Mouse (Mus musculus): ENCODE measurements at regions not wholly inside any gene's neighbourhood (a gene's known extent, or its start where the extent isn't known, plus 50 kb on each side); places are given as distances from the start of the nearest gene placed in this dataset.

- ATAC-seq (no peak), DNase-seq (ENCODE audit: low spot score) (no peak)
- no peak overlapping the region for H3K9ac ChIP-seq (ENCODE audit: low read length)
- H3K4me3 ChIP-seq (ENCODE audit: low read depth, low read length) = no peak overlapping the region
- WGBS = 84% methylated on average over 2 of the region's 2 CpGs
- H3K27me3 ChIP-seq (replicated peaks; ENCODE audit: control insufficient read depth, insufficient read depth, low read length) = no peaks in the 10 kb centered on the region
- H3K27ac ChIP-seq (ENCODE audit: low read depth, low read length) = no peak overlapping the region
- H3K36me3 ChIP-seq (ENCODE audit: control insufficient read depth, insufficient read depth, low read length) = no peaks in the 10 kb centered on the region
- no peaks in the 10 kb centered on the region for H3K9me3 ChIP-seq (replicated peaks; ENCODE audit: control insufficient read depth, low read length)
- H3K4me1 ChIP-seq (ENCODE audit: control insufficient read depth, insufficient read depth, low read length) = no peaks in the 10 kb centered on the region
- H3K4me2 ChIP-seq (ENCODE audit: low read length) = no peak overlapping the region
These were observed 75.3 kb upstream of the Rnf152 start for GRCm38 (mm10) chr1:105431803-105432202.

- no peak overlapping the region for H3K9ac ChIP-seq (ENCODE audit: low read length)
- no peak overlapping the region for H3K4me3 ChIP-seq (ENCODE audit: low read depth, low read length)
- WGBS = 89% methylated on average over 4 of the region's 4 CpGs
- DNase-seq (ENCODE audit: low spot score) = no peak
- no peak for ATAC-seq
- no peaks in the 10 kb centered on the region for H3K27me3 ChIP-seq (replicated peaks; ENCODE audit: control insufficient read depth, insufficient read depth, low read length)
- no peak overlapping the region for H3K27ac ChIP-seq (ENCODE audit: low read depth, low read length)
- no peak overlapping the region for H3K4me2 ChIP-seq (ENCODE audit: low read length)
- no peaks in the 10 kb centered on the region for H3K36me3 ChIP-seq (ENCODE audit: control insufficient read depth, insufficient read depth, low read length)
- no peaks in the 10 kb centered on the region for H3K9me3 ChIP-seq (replicated peaks; ENCODE audit: control insufficient read depth, low read length)
- no peaks in the 10 kb centered on the region for H3K4me1 ChIP-seq (ENCODE audit: control insufficient read depth, insufficient read depth, low read length)
These were observed 74.2 kb upstream of the Rnf152 start for GRCm38 (mm10) chr1:105430712-105431111.

DNA sequence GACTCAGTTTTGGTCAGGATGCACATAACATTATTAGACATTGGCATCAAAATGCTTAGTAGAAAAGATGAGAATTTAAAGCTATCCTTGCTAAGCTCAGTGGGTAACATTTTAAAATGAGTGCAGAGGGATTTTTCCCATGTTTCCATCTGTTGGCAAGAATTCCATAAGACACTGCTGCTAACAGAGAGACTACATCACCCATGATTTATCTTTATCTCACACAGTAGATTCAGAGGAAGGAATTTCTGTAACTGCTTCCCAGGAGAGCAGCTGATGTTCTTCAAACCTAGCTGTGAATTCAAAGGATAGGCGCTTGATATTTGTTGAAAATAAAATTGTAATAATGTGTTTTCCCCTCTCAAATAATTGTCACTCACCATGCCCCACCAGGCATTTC lies 71.7 kb upstream of the Rnf152 start:
- no peak for ATAC-seq
- Histone ChIP-seq H3K4me1 (ENCODE audit: control insufficient read depth, insufficient read depth, low read length) (no peaks in the 10 kb centered on the region), H3K27ac (ENCODE audit: low read depth, low read length) (no peak overlapping the region), H3K9me3 (replicated peaks; ENCODE audit: control insufficient read depth, low read length) (no peaks in the 10 kb centered on the region), H3K9ac (ENCODE audit: low read length) (no peak overlapping the region), H3K4me3 (ENCODE audit: low read depth, low read length) (no peak overlapping the region), H3K36me3 (ENCODE audit: control insufficient read depth, insufficient read depth, low read length) (no peaks in the 10 kb centered on the region), H3K27me3 (replicated peaks; ENCODE audit: control insufficient read depth, insufficient read depth, low read length) (no peaks in the 10 kb centered on the region), H3K4me2 (ENCODE audit: low read length) (no peak overlapping the region)
- DNase-seq (ENCODE audit: low spot score) = no peak
- WGBS = 93% methylated on average over 1 of the region's 1 CpGs

- no peak overlapping the region for H3K4me3 ChIP-seq (ENCODE audit: low read depth, low read length)
- no peaks in the 10 kb centered on the region for H3K27me3 ChIP-seq (replicated peaks; ENCODE audit: control insufficient read depth, insufficient read depth, low read length)
- DNase-seq (ENCODE audit: low spot score) (peak; percentile 19), ATAC-seq (peak; percentile 37; the same call in 1 of the 2 replicates)
- no peaks in the 10 kb centered on the region for H3K36me3 ChIP-seq (ENCODE audit: control insufficient read depth, insufficient read depth, low read length)
- no peaks in the 10 kb centered on the region for H3K9me3 ChIP-seq (replicated peaks; ENCODE audit: control insufficient read depth, low read length)
- H3K27ac ChIP-seq (ENCODE audit: low read depth, low read length) = no peak overlapping the region
- no peaks in the 10 kb centered on the region for H3K4me1 ChIP-seq (ENCODE audit: control insufficient read depth, insufficient read depth, low read length)
- H3K4me2 ChIP-seq (ENCODE audit: low read length) = no peak overlapping the region
- H3K9ac ChIP-seq (ENCODE audit: low read length) = no peak overlapping the region
- 22% methylated on average over 4 of the region's 4 CpGs for WGBS
These were observed 69.6 kb upstream of the Rnf152 start for GRCm38 (mm10) chr1:105426086-105426485.

DNA sequence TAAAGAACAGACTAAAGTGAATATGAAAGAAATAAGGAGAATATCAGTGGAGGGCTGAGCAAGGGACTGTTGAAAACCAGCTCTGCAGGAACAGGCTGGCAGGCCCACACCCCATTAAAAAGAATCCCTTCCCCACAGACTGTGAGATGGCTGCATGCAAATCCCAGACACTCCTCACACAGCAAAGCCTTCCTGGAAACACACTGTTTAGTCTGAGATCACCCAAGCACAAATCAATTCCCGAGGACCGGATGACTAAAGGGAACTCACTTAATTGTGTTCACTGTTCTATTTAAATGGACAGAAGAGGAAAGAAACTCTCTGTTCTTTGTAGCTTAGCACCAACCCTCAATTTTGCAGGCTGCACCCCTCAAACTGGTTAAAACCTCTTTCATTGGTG lies 66.9 kb upstream of the Rnf152 start:
- no peak overlapping the region for H3K4me2 ChIP-seq (ENCODE audit: low read length)
- no peaks in the 10 kb centered on the region for H3K36me3 ChIP-seq (ENCODE audit: control insufficient read depth, insufficient read depth, low read length)
- no peak overlapping the region for H3K9ac ChIP-seq (ENCODE audit: low read length)
- H3K9me3 ChIP-seq (replicated peaks; ENCODE audit: control insufficient read depth, low read length) = no peaks in the 10 kb centered on the region
- DNase-seq (ENCODE audit: low spot score) (peak; percentile 39), ATAC-seq (0 out of 2 replicates have a peak, but pooled peaks have one; percentile 24)
- H3K4me3 ChIP-seq (ENCODE audit: low read depth, low read length) = no peak overlapping the region
- H3K27ac ChIP-seq (ENCODE audit: low read depth, low read length) = no peak overlapping the region
- H3K4me1 ChIP-seq (ENCODE audit: control insufficient read depth, insufficient read depth, low read length) = no peaks in the 10 kb centered on the region
- H3K27me3 ChIP-seq (replicated peaks; ENCODE audit: control insufficient read depth, insufficient read depth, low read length) = no peaks in the 10 kb centered on the region
- WGBS = 6% methylated on average over 2 of the region's 2 CpGs

- Histone ChIP-seq H3K36me3 (ENCODE audit: control insufficient read depth, insufficient read depth, low read length) (no peaks in the 10 kb centered on the region), H3K9me3 (replicated peaks; ENCODE audit: control insufficient read depth, low read length) (no peaks in the 10 kb centered on the region)
- 89% methylated on average over 6 of the region's 6 CpGs for WGBS
These were observed 66.4 kb upstream of the Rnf152 start for GRCm38 (mm10) chr1:105422945-105423344.

DNA sequence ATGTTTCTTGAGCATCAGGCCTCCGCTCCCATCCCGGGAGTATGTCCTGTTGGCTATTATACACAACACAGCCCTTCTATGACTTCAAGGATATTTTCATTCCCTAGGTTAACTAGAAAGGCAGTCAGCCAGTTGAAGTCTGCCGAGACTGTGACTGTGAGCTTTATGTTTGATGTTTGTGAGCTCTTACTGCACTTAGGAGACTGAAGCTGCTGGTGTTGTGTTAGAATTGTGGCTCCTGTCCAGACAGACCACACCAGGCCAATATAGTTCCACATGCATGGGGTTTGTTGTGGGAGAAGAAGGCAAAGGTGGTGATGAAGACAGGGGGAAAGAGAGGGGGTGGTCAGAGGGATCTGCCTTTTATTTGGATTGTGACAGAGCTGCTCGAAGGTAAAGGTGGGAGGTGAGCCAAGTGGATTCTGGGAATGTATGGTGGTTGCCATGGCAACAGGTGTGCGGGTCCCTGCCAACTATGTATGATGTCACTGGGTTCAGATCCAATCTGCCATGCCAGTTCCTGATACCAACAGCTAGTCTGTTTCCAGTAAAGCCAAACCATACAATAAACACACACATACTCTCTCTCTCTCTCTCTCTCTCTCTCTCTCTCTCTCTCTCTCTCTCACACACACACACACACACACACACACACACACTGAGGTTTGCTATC lies 64.0 kb upstream of the Rnf152 start:
- Histone ChIP-seq H3K36me3 (ENCODE audit: control insufficient read depth, insufficient read depth, low read length) (no peaks in the 10 kb centered on the region), H3K27ac (ENCODE audit: low read depth, low read length) (no peak overlapping the region), H3K4me2 (ENCODE audit: low read length) (no peak overlapping the region), H3K9me3 (replicated peaks; ENCODE audit: control insufficient read depth, low read length) (no peaks in the 10 kb centered on the region), H3K27me3 (replicated peaks; ENCODE audit: control insufficient read depth, insufficient read depth, low read length) (no peaks in the 10 kb centered on the region), H3K4me3 (ENCODE audit: low read depth, low read length) (no peak overlapping the region), H3K4me1 (ENCODE audit: control insufficient read depth, insufficient read depth, low read length) (no peaks in the 10 kb centered on the region), H3K9ac (ENCODE audit: low read length) (no peak overlapping the region)
- DNase-seq (ENCODE audit: low spot score) (peak; percentile 68), ATAC-seq (peak; percentile 76)
- WGBS = 65% methylated on average over 5 of the region's 5 CpGs

More at GRCm38 (mm10) chr1:105422945-105423344, 66.4 kb upstream of the Rnf152 start:
- ATAC-seq (no peak), DNase-seq (ENCODE audit: low spot score) (no peak)
- no peak overlapping the region for H3K27ac ChIP-seq (ENCODE audit: low read depth, low read length)
- H3K27me3 ChIP-seq (replicated peaks; ENCODE audit: control insufficient read depth, insufficient read depth, low read length) = no peaks in the 10 kb centered on the region
- no peak overlapping the region for H3K9ac ChIP-seq (ENCODE audit: low read length)
- no peak overlapping the region for H3K4me3 ChIP-seq (ENCODE audit: low read depth, low read length)
- H3K4me2 ChIP-seq (ENCODE audit: low read length) = no peak overlapping the region
- no peaks in the 10 kb centered on the region for H3K4me1 ChIP-seq (ENCODE audit: control insufficient read depth, insufficient read depth, low read length)
